Mouse (Mus musculus): ENCODE data around the gene Sv2b.

GRCm38 (mm10) chr7:75220786-75221185, 88.3 kb downstream of the Sv2b start:
- TF ChIP-seq CTCF (IDR thresholded peaks at IDR 0.05; ENCODE audit: control insufficient read depth, insufficient read depth, insufficient replicate concordance, low read depth, low read length) (no peak), POLR2A (IDR thresholded peaks at IDR 0.05; ENCODE audit: control insufficient read depth, low read depth, low read length) (no peak)
